Mouse (Mus musculus) cerebellum, adult 9-11 months (tissue): ENCODE measurements around the gene Magi1.
A peak's percentile ranks its signal among the peaks of the same experiment; 100 is the strongest.

Source experiments
- DNase-seq: peaks from one replicate; pipeline ENCODE4 v3.0.0; 2022

The Magi1 gene

GRCm38 (mm10) chr6:94154854-94155601 lies 128.7 kb downstream of the Magi1 start:
- DNase-seq = no peak

GRCm38 (mm10) chr6:94152881-94153280 lies 130.8 kb downstream of the Magi1 start:
- no peak for DNase-seq

DNA sequence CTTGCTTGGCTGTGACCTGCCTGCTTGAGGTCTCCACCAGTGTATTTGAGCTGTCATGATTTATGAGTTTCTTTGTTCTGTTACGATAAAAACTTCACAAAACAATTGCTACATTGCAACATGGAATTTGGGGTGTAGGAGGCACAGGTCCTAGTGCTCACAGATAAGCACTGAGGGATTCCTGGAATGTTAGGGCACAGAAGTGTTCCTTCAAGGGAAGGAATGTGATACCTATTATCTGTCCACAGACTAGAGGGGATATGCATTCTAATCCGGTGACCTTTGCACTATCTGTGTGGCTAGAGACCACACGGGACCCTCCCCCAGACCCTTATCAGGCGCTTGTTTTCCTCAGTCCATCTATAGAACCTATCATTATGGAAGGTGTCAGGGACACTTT lies 132.8 kb downstream of the Magi1 start:
- no peak for DNase-seq

DNA sequence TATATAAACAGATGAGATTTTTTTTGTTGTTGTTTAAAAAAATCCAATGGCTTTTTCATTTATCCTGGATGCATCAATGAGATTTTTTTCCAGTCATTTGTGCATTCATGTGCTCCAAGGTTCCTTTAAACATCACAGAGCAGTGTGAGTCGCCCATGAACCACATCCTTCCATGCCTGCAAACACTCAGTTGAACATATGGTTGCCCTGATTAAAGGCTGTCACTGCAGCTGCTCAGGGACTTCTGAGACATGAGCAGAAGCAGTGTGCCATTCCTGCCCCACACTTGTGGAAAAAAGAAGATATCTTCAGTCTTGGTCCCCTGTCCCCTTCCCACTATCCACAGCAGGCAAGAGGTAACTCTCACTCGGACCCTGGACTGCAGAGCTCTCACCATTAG lies 133.9 kb downstream of the Magi1 start:
- no peak for DNase-seq

DNA sequence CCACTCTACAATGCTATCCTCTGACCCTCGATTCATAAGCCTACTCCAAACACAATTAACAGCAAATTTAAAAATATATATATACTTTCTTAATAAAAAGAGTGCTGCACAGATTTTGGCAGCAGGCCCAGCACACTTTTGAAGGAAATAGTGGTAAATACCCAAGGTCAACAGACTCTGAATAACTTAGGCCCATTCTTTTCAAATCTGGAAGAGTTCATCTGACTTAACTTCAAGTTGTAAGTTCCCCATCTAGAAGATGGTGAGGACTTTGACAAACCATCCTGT lies 137.6 kb downstream of the Magi1 start:
- DNase-seq = no peak

DNA sequence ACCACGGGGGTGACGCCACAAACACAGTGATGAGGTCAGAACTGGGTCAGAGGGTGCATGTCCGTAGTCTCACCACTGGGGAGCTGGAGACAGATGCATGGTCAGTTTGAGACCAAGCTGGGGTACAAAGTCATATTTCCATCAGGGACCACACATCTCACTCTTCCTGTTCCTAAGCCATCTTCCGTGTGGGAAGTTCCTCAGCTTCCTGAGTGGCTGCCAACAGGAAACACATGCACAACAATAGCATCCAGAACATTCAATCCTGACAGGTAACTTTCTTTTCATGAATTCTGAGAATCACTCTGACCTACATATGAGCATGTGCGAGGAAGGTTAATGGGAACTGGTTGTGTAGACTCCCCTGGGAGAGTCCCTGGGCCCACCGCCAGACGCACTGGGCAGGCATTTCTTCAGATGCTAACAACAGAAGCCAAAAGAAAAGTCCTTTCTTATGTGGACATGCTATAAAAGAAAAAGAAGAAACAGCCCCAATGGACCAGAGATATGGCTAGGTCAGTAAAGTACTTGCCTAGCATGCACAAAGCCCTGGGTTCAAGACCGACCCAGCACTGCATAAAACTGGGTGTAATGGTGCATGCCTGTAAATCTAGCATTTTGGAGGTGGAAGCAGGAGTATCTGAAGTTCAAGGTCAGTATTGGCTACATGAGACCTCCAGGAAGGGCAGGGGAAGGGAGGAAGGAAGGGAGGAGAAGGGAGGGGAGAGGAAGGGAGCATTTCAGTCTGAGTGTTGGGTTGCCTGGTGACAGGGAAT lies 138.1 kb downstream of the Magi1 start:
- peak; percentile 44 for DNase-seq

GRCm38 (mm10) chr6:94142493-94142892 lies 141.2 kb downstream of the Magi1 start:
- no peak for DNase-seq

DNA sequence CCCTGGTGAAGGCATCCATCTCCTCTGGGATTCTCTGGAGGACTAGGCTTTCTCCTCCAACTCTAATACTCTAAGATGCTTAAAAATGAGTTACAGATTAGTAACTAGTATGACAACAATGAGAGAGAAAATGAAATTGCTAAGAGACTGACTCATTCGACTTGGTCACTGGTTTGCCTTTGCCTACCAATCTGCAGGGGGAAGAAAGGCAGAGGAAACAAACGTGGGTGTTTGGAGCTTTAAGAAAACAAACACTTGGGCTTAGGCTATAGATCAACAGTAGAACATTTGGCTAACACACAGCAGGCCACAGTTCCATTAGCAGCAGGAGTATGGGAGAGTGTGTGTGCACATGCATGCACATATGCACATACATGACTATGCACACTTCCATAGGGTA lies 142.2 kb downstream of the Magi1 start:
- no peak for DNase-seq

GRCm38 (mm10) chr6:94139952-94140414 lies 143.7 kb downstream of the Magi1 start:
- peak; percentile 23 for DNase-seq

DNA sequence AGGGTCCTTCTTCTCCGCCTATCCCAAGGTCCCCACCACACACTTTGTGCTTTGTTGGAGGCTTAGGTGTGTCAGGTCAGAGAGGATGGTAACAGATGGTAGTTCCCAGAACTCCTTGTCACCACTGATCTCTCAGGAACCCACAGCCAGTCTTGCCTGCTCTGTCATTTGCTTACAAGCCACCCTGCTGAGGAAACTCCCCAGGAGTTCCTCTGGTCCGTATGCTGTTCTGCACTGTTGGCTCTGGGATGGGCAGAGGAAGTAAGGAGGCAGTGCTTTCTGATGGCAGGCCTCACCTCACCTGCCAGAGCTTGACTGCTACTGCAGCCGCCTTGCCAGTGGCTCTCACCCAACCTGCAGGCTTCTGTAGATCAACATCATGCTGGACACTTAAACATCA lies 147.0 kb downstream of the Magi1 start:
- peak; percentile 92 for DNase-seq

DNA sequence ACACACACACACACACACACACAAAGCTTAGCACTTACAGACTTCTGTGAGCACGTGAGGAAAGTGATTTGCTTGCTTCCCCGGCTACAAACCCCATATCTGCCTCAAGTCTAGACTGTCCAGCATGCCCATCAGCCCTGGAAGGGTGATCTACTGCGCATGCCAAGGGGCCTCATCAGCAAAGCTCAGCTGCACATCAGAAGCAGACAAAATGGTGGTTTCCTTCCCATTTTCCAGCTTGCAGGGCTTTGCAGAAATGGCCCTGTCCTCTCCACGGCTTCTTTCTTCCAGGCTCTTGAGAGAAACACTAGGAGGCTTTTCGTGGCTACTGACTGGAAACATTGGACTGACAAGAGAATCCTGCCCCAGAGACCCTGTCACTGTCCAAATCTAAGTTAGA lies 149.6 kb downstream of the Magi1 start:
- DNase-seq = no peak

DNA sequence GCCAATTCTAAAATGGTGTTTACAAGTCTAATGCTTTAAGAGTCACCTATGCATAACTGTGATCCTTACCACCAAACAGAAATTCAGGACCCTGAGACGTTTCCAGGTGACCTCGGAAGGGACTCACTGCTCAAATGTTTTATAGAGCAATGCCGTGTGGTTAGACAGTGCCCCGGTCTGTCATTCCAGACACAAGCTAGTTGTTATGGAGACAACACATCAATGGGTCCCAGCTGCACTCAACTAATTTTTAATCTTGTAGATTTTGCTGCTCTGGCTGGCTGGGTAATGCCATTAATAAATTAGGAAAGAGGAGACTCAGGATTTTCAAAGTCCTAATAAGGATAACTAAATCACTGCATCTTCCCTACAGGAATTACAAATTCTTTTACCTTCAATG lies 151.7 kb downstream of the Magi1 start:
- DNase-seq = no peak

GRCm38 (mm10) chr6:94130389-94130788 lies 153.3 kb downstream of the Magi1 start:
- no peak for DNase-seq

GRCm38 (mm10) chr6:94126763-94127162 lies 157.0 kb downstream of the Magi1 start:
- no peak for DNase-seq

GRCm38 (mm10) chr6:94125144-94125543 lies 158.6 kb downstream of the Magi1 start:
- DNase-seq = no peak

GRCm38 (mm10) chr6:94124279-94124678 lies 159.4 kb downstream of the Magi1 start:
- no peak for DNase-seq

DNA sequence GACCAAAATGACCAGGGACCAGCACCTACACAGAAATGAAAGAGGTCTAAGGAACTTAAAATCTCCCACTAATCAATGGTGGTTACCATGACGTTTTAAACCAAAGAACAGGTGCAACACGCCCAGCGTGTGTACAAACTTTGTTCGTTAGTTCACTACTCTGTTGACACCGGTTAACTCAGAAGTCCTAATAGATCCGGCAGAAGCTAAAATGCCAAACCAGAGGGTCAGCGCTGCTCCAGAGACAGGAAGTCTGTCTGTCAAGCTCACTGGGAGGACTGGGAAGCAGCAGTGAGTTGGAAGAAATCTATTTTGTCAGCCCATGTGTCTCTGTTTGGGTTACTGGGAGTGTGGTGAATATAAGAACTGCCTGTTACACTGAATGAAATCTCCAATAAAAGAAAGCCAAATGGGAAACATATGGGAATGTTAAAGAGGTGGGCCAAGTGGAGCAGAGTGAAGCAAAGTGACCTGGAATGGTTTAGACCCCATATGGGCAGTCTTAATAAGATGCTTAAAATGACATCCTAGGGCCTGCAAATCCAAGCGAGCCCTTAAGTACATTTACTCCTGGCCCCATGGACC lies 161.1 kb downstream of the Magi1 start:
- peak; percentile 52 for DNase-seq

GRCm38 (mm10) chr6:94121488-94121887 lies 162.2 kb downstream of the Magi1 start:
- DNase-seq = no peak

- DNase-seq = no peak
Measured at GRCm38 (mm10) chr6:94116434-94117432, 167.0 kb downstream of the Magi1 start.

DNA sequence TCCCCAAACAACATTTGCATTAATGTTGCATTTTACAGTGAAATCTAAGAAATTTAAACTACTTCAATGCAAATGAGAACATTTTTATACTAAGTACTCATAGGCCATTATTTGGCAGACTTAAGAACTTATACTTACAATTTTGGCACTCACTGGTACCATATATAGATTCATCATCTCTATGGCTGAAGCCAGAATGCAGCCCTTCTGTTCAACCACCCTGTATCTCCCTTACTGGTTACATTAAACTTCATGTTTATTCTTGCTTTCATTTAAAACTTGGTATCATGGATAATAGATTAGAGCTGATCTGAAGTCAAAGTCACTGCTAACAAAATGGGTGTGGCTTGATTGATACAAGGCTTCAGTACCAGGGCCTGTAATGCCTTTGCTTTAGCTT lies 171.9 kb downstream of the Magi1 start:
- DNase-seq = no peak

DNA sequence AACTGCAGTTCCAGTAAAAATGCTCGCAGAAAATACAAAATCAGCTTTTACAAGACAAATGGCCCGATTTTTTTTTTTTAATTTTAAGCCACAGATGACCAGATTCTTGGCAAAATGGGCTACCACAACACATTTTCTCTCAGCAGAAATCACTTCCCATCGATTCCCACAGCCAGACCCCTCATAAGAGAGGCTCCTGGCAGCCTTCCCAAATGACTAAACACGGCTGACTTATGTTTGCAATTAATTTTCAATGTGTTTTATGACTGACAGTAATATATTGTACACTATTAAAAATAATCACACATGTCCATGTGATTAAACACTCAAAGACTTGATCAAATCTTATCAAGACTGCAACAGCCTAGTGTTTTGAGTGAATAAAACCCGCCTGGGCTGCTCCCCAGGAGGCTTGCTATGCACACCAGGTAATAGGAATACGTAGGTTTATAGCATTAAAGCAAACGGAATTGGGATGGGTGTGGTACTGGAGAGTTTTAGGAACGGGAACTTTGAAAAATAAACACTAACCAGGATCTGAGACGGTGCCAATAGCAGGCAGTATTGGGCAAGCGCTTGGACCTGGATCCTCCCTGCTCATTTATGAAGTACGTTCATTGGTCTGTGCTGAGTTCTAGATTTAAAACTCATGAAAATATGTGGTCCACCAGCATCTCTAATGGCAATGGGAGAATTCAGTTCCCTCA lies 176.2 kb downstream of the Magi1 start:
- DNase-seq = no peak

DNA sequence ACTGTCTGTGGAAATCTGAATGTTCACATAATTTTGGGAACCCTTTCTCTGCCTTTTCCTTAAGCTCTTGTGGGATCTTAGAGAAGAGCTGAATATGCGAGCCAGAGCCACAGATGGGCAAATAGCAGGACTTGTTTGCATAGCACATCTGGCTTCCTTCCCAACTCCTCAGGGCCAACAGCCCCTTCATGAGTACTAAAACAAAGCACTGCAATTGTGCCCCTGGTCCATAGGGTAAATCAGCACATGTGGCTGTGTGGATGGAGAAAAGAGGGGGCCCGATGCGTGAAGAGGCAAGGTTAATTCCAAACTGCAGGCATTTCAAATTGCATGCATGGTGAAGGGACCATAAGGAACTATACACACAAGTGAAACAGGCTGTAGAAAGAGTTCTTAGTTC lies 180.1 kb downstream of the Magi1 start:
- no peak for DNase-seq
